Mouse (Mus musculus) urinary bladder, postnatal 14 days (tissue): Measurements from ENCODE around the gene Sec13.
"Not testable (repeated sequence)": the region's sequence is repeated elsewhere in the genome, so short reads cannot be mapped to it uniquely, and the experiment has no call there.

Experiments used
- DNase-seq: peaks from one replicate; pipeline ENCODE4 v3.0.0; 2021; ENCODE audit warnings: low spot score

Gene Sec13

GRCm38 (mm10) chr6:113740236-113741217 is at the start of gene Sec13:
TSS of gene Sec13 (minus strand) at chr6:113740743.
- peak; percentile 86 for DNase-seq

- no peak for DNase-seq
These were observed 47.0 kb upstream of the Sec13 start for GRCm38 (mm10) chr6:113787459-113787968.

GRCm38 (mm10) chr6:113785658-113786057 is 45.1 kb upstream of the Sec13 start:
- no peak for DNase-seq

GRCm38 (mm10) chr6:113778229-113778753 is 37.7 kb upstream of the Sec13 start:
- DNase-seq, result no peak

GRCm38 (mm10) chr6:113768804-113769203 is 28.3 kb upstream of the Sec13 start:
- no peak for DNase-seq

GRCm38 (mm10) chr6:113761644-113762043 is 21.1 kb upstream of the Sec13 start:
- DNase-seq, result peak; percentile 71

GRCm38 (mm10) chr6:113749119-113749685 is 8.7 kb upstream of the Sec13 start:
- DNase-seq, result no peak

- DNase-seq, result no peak
These were observed 7.8 kb upstream of the Sec13 start for GRCm38 (mm10) chr6:113748351-113748750.

GRCm38 (mm10) chr6:113747284-113747683 is 6.7 kb upstream of the Sec13 start:
- DNase-seq, result no peak

GRCm38 (mm10) chr6:113745117-113745516 is 4.6 kb upstream of the Sec13 start:
- no peak for DNase-seq

- DNase-seq, result no peak
These were observed 2.6 kb upstream of the Sec13 start for GRCm38 (mm10) chr6:113743111-113743510.

GRCm38 (mm10) chr6:113742321-113742720 is 1.8 kb upstream of the Sec13 start:
- no peak for DNase-seq

- no peak for DNase-seq
These were observed 882 bp upstream of the Sec13 start for GRCm38 (mm10) chr6:113741425-113741824.

GRCm38 (mm10) chr6:113737318-113738046 is 3.1 kb downstream of the Sec13 start:
- no peak for DNase-seq

- no peak for DNase-seq
These were observed 9.2 kb downstream of the Sec13 start for GRCm38 (mm10) chr6:113731296-113731695.

GRCm38 (mm10) chr6:113728181-113728580 is 12.4 kb downstream of the Sec13 start:
- DNase-seq, result no peak

- DNase-seq, result no peak
These were observed 19.5 kb downstream of the Sec13 start for GRCm38 (mm10) chr6:113721061-113721460.

- no peak for DNase-seq
These were observed 20.7 kb downstream of the Sec13 start, which contains the start of gene Ghrl for GRCm38 (mm10) chr6:113719878-113720277. TSS of gene Ghrl (minus strand) at chr6:113719880.

- DNase-seq, result no peak
These were observed 23.0 kb downstream of the Sec13 start for GRCm38 (mm10) chr6:113717541-113717940.

- DNase-seq, result no peak
These were observed 25.7 kb downstream of the Sec13 start for GRCm38 (mm10) chr6:113714797-113715196.

GRCm38 (mm10) chr6:113714276-113714675 is 26.3 kb downstream of the Sec13 start:
- DNase-seq, result no peak

- DNase-seq, result not testable (repeated sequence)
These were observed 27.2 kb downstream of the Sec13 start for GRCm38 (mm10) chr6:113713389-113713788.
